ENCODE assay signal across 10 mouse cellular contexts in genomic region chr11:103307910-103308309, GRCm38 (mm10). TPM values are rescaled to one million over a fixed set of nuclear protein-coding genes. Genes with fewer than 3 reads are reported as not detected.
DNase-seq lines count a peak whose midpoint lies in the region; ATAC-seq and TF ChIP-seq lines count a peak whose summit lies in the region.
"Had no signal": no experiment of that assay in that cellular context is flagged by ENCODE, and none has a peak within 500 bp of the region (broad histone marks: within the 10 kb centered on the region; RNA-seq: fewer than 3 reads in every experiment).

No protein-coding gene starts in this region.

- H3K4me2 ChIP-seq in heart, embryonic 11.5 days: no peak overlapping the region
- H3K4me2 ChIP-seq in lung, embryonic 16.5 days (ENCODE audit: low read depth, low read length): no peak overlapping the region
- H3K4me2 ChIP-seq: heart, embryonic 15.5 days; limb, embryonic 15.5 days had no signal

- no peak overlapping the region for H3K9ac ChIP-seq in heart, embryonic 11.5 days (ENCODE audit: low read depth, low read length)
- H3K9ac ChIP-seq in lung, embryonic 16.5 days (ENCODE audit: low read length): 0 out of 2 replicates have a peak overlapping the region, but pooled peaks have one; percentile 26
- H3K9ac ChIP-seq: heart, embryonic 15.5 days; limb, embryonic 15.5 days had no signal

- no peak for TF ChIP-seq POLR2A in cerebellum, adult 2 months (IDR thresholded peaks at IDR 0.05; ENCODE audit: borderline replicate concordance, insufficient read depth, low read length)

- intact Hi-C loops in gastrocnemius, postnatal 14 days (cut with DNase I; ENCODE audit: low total_unique reads): no loop called here

- TF ChIP-seq CTCF in cerebellum, adult 2 months (IDR thresholded peaks at IDR 0.05; ENCODE audit: borderline replicate concordance, insufficient read depth, low read depth, low read length): no peak

- WGBS in heart, embryonic 11.5 days (ENCODE audit: insufficient replicate concordance): 57% methylated on average over 8 of the region's 8 CpGs
- WGBS in lung, embryonic 16.5 days: 28% methylated on average over 8 of the region's 8 CpGs
- 68% methylated on average over 8 of the region's 8 CpGs for WGBS in cerebellum, adult 2 months

- peak; percentile 47 to 56 for DNase-seq in heart, adult 9 months (ENCODE audit: low spot score in 2 of 2)
- DNase-seq in CD4-positive, CD25-positive, alpha-beta regulatory T cell, adult 2 months (ENCODE audit: low read depth, low spot score): peak; percentile 67
- peak; percentile 87 for DNase-seq in gastrocnemius, postnatal 14 days
- DNase-seq in frontal cortex, postnatal 36 days (ENCODE audit: low spot score in 2 of 2): no peak
- no peak for DNase-seq in cerebellum, adult 2 months
- DNase-seq in neural tube, embryonic 10.5 days (ENCODE audit: extremely low spot score, low spot score): no peak

- H3K27ac ChIP-seq in heart, embryonic 11.5 days (ENCODE audit: low read depth, low read length): no peak overlapping the region
- H3K27ac ChIP-seq in lung, embryonic 16.5 days (ENCODE audit: low read length): no peak overlapping the region
- H3K27ac ChIP-seq in cerebellum, adult 2 months (ENCODE audit: insufficient read depth, low read length): no peak overlapping the region
- H3K27ac ChIP-seq: heart, embryonic 15.5 days; limb, embryonic 15.5 days had no signal

- H3K27me3 ChIP-seq in heart, embryonic 11.5 days (ENCODE audit: control insufficient read depth, insufficient read depth, low read length): no peaks in the 10 kb centered on the region
- no peaks in the 10 kb centered on the region for H3K27me3 ChIP-seq in lung, embryonic 16.5 days (ENCODE audit: control insufficient read depth, insufficient read depth, low read depth, low read length)
- H3K27me3 ChIP-seq in cerebellum, adult 2 months (ENCODE audit: control insufficient read depth, insufficient read depth, low read length): no peaks in the 10 kb centered on the region
- H3K27me3 ChIP-seq: heart, embryonic 15.5 days; limb, embryonic 15.5 days had no signal

- no peaks in the 10 kb centered on the region for H3K36me3 ChIP-seq in heart, embryonic 11.5 days (ENCODE audit: control insufficient read depth, insufficient read depth, low read length)
- H3K36me3 ChIP-seq in lung, embryonic 16.5 days (ENCODE audit: control insufficient read depth, insufficient read depth, low read length): no peaks in the 10 kb centered on the region
- H3K36me3 ChIP-seq: heart, embryonic 15.5 days; limb, embryonic 15.5 days had no signal

- no peak overlapping the region for H3K4me3 ChIP-seq in heart, embryonic 11.5 days (ENCODE audit: low read depth, low read length)
- no peak overlapping the region for H3K4me3 ChIP-seq in lung, embryonic 16.5 days (ENCODE audit: low read length)
- H3K4me3 ChIP-seq in cerebellum, adult 2 months (replicated peaks; ENCODE audit: insufficient read depth, low read depth, low read length): no peak overlapping the region
- H3K4me3 ChIP-seq: heart, embryonic 15.5 days; limb, embryonic 15.5 days had no signal

- no peak for ATAC-seq in heart, embryonic 11.5 days (replicated peaks; ENCODE audit: insufficient number of reproducible peaks, low FRiP score, low TSS enrichment)
- ATAC-seq in lung, embryonic 16.5 days (ENCODE audit: low read depth): peak; percentile 18; the same call in 1 of the 2 replicates

- no peaks in the 10 kb centered on the region for H3K9me3 ChIP-seq in heart, embryonic 11.5 days (replicated peaks; ENCODE audit: control insufficient read depth, low read length)
- H3K9me3 ChIP-seq in lung, embryonic 16.5 days (ENCODE audit: control insufficient read depth, low read length): no peaks in the 10 kb centered on the region
- H3K9me3 ChIP-seq: heart, embryonic 15.5 days; limb, embryonic 15.5 days had no signal

- H3K4me1 ChIP-seq in heart, embryonic 11.5 days (ENCODE audit: control insufficient read depth, insufficient read depth, low read length): peaks cover 9% of the 10 kb centered on the region
- H3K4me1 ChIP-seq in lung, embryonic 16.5 days (replicated peaks; ENCODE audit: control insufficient read depth, insufficient read depth, low read length): peaks cover 8% of the 10 kb centered on the region
- H3K4me1 ChIP-seq in cerebellum, adult 2 months (ENCODE audit: control insufficient read depth, insufficient read depth, low read length): no peaks in the 10 kb centered on the region

RNA-seq across cellular contexts. Expression of gene Map3k14, which starts 40.6 kb away (rescaled TPM):
- 1.4 and 1.7 TPM in 2 replicates for polyA plus RNA-seq in heart, embryonic 11.5 days (2014; fragmentation: Nextera tagmentation; extraction: Ambion mirVana)
- 1 to 10 TPM; 2.2 to 2.3 TPM for total RNA-seq in gastrocnemius, postnatal 14 days (2021)
- polyA plus RNA-seq in lung, embryonic 16.5 days (2015; fragmentation: Nextera tagmentation; extraction: Ambion mirVana): 3.7 and 4.5 TPM in 2 replicates
- polyA plus RNA-seq in cerebellum, adult 2 months (2012; rRNA removed): 6.0 and 6.1 TPM in 2 replicates

RNA-seq across cellular contexts. Expression of gene Arhgap27, which starts 55.6 kb away (rescaled TPM):
- 3.4 and 4.4 TPM in 2 replicates for polyA plus RNA-seq in heart, embryonic 11.5 days (2014; fragmentation: Nextera tagmentation; extraction: Ambion mirVana)
- total RNA-seq in gastrocnemius, postnatal 14 days (2021): 10 to 100 TPM in 1 of 2 experiments, 1 to 10 TPM in 1; 7.5 to 13.5 TPM
- 14.1 and 15.7 TPM in 2 replicates for polyA plus RNA-seq in lung, embryonic 16.5 days (2015; fragmentation: Nextera tagmentation; extraction: Ambion mirVana)
- polyA plus RNA-seq in cerebellum, adult 2 months (2012; rRNA removed): 20.7 and 21.1 TPM in 2 replicates

Comparison
In these comparisons a context has a peak if more than half of its experiments do, and no peak if none do; other contexts are left out.
1. DNase-seq: peak in heart, adult 9 months (2 of 2), CD4-positive, CD25-positive, alpha-beta regulatory T cell, adult 2 months (single experiment) and gastrocnemius, postnatal 14 days (single experiment); none in frontal cortex, postnatal 36 days (0 of 2), cerebellum, adult 2 months (0 of 2) and neural tube, embryonic 10.5 days (single experiment).